Mouse (Mus musculus) thymus, adult 2 months (tissue): ENCODE results near the gene Sgce. TPM values are rescaled to one million over a fixed set of nuclear protein-coding genes. Genes with fewer than 3 reads are reported as not detected.
"Not testable (repeated sequence)": the region's sequence is repeated elsewhere in the genome, so short reads cannot be mapped to it uniquely, and the experiment has no call there.

Experiments
- DNase-seq: peaks from one replicate; pipeline ENCODE4 v3.0.0; 2021
- H3K27ac ChIP-seq: fragments of 200-500 bp; 2 replicates; pipeline ENCODE4 v1.5.1; 2012; ENCODE audit warnings: low read length, control low read depth; ENCODE audit not compliant: control insufficient read depth, insufficient read depth
- H3K27me3 ChIP-seq: fragments of 200-500 bp; 2 replicates; pipeline ENCODE4 v1.6.1; 2012; ENCODE audit warnings: mild to moderate bottlenecking, low read length, moderate library complexity, mixed read lengths; ENCODE audit not compliant: control insufficient read depth, insufficient read depth
- H3K36me3 ChIP-seq: fragments of 200-500 bp; 2 replicates; pipeline ENCODE4 v1.6.1; 2012; ENCODE audit warnings: mild to moderate bottlenecking, low read length, moderate library complexity; ENCODE audit not compliant: control insufficient read depth, insufficient read depth
- H3K4me1 ChIP-seq: fragments of 200-500 bp; replicated peaks from 2 replicates; pipeline ENCODE4 v1.6.1; 2012; ENCODE audit warnings: low read length; ENCODE audit not compliant: control insufficient read depth, insufficient read depth
- H3K4me3 ChIP-seq: fragments of 200-500 bp; 2 replicates; pipeline ENCODE4 v1.5.1; 2012; ENCODE audit warnings: mild to moderate bottlenecking, low read length, control low read depth, moderate library complexity; ENCODE audit not compliant: control insufficient read depth, insufficient read depth
- CTCF ChIP-seq: fragments of 200-500 bp; IDR thresholded peaks from 2 replicates; pipeline ENCODE4 v1.5.1; 2012; ENCODE audit warnings: mild to moderate bottlenecking, control low read depth, low read length, moderate library complexity, borderline replicate concordance; ENCODE audit not compliant: control insufficient read depth, poor library complexity, insufficient read depth; ENCODE audit errors: extremely low read depth
- POLR2A ChIP-seq: fragments of 200-500 bp; IDR thresholded peaks from 2 replicates; pipeline ENCODE4 v1.6.1; 2012; ENCODE audit warnings: mild to moderate bottlenecking, low read length, control low read depth, moderate library complexity; ENCODE audit not compliant: control insufficient read depth, poor library complexity, insufficient read depth; ENCODE audit errors: extremely low read depth
- WGBS: fragments of 180-500 bp; shearing (Covaris S2); methylation state at CpG from one replicate; pipeline ENCODE4 v1.1.7; 2018; 5-methylcytosine and 5-hydroxymethylcytosine counted together
- polyA plus RNA-seq: library from polyadenylated mRNA; depleted of rRNA; stranded (reverse); fragments of >200 nt; gene quantifications from 2 replicates; pipeline ENCODE4 v1.2.3, GENCODE M21; 2012

The Sgce gene
- polyA plus RNA-seq, 1 experiment: 2.7 TPM

DNA sequence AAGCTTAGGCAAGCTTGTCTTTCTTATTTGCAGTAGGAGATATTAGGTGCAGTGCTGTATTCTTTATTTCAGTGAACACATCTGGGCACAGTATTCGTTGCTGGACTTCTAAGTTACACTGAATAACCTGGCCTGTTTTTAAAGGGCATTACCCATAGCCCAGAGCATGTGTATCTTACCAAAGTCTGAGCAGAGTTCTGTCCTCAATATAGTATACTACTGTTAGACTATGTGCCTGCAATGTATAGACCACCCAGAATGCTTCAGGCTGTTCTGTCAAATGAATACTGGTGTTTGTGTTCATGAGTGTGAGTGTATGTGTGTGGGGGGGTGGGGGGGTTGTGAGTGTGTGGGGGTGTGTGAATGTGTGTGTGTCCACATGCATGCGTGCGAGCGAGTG lies 91.1 kb downstream of the Sgce start:
- Histone ChIP-seq H3K27me3 (no peaks in the 10 kb centered on the region), H3K27ac (no peak overlapping the region), H3K4me1 (no peaks in the 10 kb centered on the region), H3K4me3 (no peak overlapping the region), H3K36me3 (no peaks in the 10 kb centered on the region)
- DNase-seq: no peak
- no peak for TF ChIP-seq CTCF
- TF ChIP-seq POLR2A: no peak
- WGBS: 96% methylated on average over 4 of the region's 4 CpGs

DNA sequence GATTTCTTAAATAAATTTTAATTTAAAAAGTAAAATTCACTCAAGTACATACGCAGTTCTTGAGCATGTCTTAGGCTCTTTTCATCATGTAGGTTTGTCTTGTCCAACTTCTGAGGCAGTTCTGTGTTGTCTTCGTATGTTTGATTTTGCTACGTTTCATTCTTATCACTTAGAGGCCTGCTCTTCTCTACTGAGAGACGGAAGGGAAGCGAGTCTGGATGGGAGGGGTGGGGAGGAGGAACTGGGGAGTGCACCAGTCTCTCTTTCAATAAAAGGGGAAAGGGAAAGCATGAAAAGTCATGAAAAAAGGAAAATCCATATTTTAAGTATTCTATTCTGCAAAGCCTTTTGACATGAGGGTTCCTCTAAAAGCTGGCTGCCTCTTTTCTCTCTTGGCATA lies 91.5 kb downstream of the Sgce start:
- no peak for DNase-seq
- 87% methylated on average over 5 of the region's 5 CpGs for WGBS
- TF ChIP-seq POLR2A: no peak
- TF ChIP-seq CTCF: no peak

DNA sequence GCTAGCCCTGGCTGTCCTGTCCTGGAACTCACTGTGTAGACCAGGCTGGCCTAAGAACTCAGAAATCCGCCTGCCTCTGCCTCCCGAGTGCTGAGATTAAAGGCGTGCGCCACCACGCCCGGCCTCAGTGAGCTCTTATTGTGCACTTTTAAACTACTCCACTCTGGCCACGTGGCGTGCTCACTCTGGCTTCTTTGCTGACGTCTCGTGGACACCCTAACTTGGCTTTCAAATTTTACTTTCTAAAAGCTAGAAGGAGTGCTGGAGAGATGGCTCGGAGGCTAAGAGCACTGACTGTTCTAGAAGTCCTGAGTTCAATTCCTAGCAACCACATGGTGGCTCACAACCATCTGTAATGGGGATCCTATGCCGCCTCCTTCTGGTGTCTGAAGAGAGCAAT lies 93.3 kb downstream of the Sgce start:
- H3K27ac ChIP-seq, H3K4me3 ChIP-seq, H3K4me1 ChIP-seq, DNase-seq, H3K27me3 ChIP-seq, H3K36me3 ChIP-seq: not testable (repeated sequence)
- 97% methylated on average over 12 of the region's 12 CpGs for WGBS

More for the DNA sequence above, 91.5 kb downstream of the Sgce start:
- Histone ChIP-seq H3K4me1 (no peaks in the 10 kb centered on the region), H3K4me3 (no peak overlapping the region), H3K27me3 (no peaks in the 10 kb centered on the region), H3K27ac (no peak overlapping the region), H3K36me3 (no peaks in the 10 kb centered on the region)

DNA sequence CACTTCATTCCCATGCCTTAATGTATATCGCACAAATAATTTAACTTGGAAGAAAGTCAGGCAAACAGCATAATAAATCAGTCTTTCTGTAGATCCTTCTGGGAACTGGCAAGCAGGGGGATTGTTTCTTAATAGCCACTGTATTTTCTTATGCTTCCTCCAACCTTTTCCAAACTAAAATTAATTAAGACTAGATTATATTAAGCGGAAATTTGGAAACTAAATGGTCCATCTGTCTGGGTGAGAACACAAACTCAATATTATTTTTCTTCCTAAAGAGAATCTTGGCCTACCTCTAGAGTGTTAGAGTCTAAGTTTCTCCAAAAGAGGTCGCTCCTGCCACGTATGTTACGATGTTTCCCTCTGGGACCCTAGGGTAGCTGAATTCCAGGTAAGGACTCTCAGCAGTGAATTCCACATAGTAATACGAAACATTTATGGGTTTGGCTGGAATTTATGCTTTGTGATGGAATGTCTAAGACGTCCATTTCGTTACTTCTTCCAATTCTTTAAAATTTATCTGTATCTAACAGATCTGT lies 94.3 kb downstream of the Sgce start:
- no peak for DNase-seq
- H3K4me1 ChIP-seq: no peaks in the 10 kb centered on the region

DNA sequence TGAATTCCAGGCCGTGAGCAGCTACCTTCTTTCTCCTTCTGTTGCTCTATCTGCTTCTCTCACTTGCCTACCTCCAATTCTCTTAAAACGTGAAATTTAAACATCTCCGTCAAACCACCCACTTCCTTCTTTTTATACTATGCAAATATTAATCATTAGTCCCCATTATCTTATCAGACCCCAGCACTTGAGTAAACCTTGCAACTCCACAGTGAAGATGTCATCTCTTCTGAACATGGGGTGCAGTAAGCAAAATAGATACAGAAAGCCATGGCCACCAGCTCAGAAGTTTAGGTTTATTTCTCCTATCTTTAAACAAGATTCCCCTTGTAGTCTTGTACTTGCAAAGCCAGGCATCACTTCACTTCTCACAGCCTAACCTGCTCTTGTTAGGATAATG lies 99.7 kb downstream of the Sgce start:
- Histone ChIP-seq H3K4me3 (no peak overlapping the region), H3K36me3 (no peaks in the 10 kb centered on the region), H3K27ac (no peak overlapping the region), H3K4me1 (no peaks in the 10 kb centered on the region), H3K27me3 (no peaks in the 10 kb centered on the region)
- no peak for DNase-seq
- no peak for TF ChIP-seq CTCF
- 71% methylated on average over 3 of the region's 3 CpGs for WGBS

More for the DNA sequence above, 94.3 kb downstream of the Sgce start:
- WGBS: 95% methylated on average over 8 of the region's 8 CpGs
- Histone ChIP-seq H3K27ac (no peak overlapping the region), H3K4me3 (no peak overlapping the region), H3K27me3 (no peaks in the 10 kb centered on the region), H3K36me3 (no peaks in the 10 kb centered on the region)
- TF ChIP-seq POLR2A: no peak
- no peak for TF ChIP-seq CTCF

DNA sequence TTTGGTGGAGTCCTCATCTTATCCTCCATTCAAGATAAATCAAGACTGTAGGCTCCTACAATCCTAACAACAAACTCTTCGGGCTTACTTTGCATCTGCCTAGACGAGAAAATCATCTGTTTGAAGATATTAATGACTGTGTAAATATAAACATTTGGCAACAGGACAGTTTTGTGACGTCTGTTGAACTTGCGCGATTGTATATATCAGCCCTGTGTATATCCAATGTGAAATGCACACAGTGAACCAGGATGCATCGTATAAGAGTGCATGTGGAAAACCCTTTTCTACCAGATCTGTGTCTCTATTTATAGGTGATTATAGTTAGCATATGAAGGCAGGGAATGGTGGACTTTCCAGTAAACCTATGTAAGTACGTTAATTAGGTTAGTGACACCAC lies 104.9 kb downstream of the Sgce start:
- Histone ChIP-seq H3K27ac (no peak overlapping the region), H3K27me3 (no peaks in the 10 kb centered on the region), H3K4me3 (no peak overlapping the region), H3K36me3 (0 out of 2 replicates have a peak, but pooled peaks cover 6% of the 10 kb centered on the region), H3K4me1 (no peaks in the 10 kb centered on the region)
- DNase-seq: no peak
- 96% methylated on average over 7 of the region's 7 CpGs for WGBS
- TF ChIP-seq POLR2A: no peak
- TF ChIP-seq CTCF: no peak

DNA sequence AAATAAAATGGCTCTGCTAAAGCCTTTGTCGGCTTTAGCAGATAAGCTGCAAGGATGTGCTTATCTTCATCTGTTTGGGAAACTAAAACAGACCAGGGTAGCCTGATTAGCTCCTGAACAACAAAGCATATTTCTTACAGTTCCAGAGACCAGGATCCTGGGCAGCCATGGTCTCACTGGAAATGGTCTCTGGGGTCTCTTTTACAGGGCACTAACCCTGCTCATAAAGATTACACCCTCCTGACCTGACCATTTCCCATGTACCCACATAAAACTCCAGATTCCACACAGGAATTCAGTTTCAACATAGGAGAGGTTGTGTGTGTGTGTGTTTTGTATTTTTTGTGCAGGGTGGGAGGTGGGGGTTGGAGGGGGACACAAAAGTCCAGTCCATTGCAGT lies 112.2 kb downstream of the Sgce start:
- 96% methylated on average over 1 of the region's 1 CpGs for WGBS
- no peak overlapping the region for H3K27ac ChIP-seq
- no peaks in the 10 kb centered on the region for H3K4me1 ChIP-seq
- H3K36me3 ChIP-seq: 0 out of 2 replicates have a peak, but pooled peaks cover 6% of the 10 kb centered on the region
- H3K4me3 ChIP-seq: no peak overlapping the region
- TF ChIP-seq CTCF: no peak
- TF ChIP-seq POLR2A: no peak
- no peak for DNase-seq
- no peaks in the 10 kb centered on the region for H3K27me3 ChIP-seq
